Mouse (Mus musculus) embryonic stem cell, embryonic (primary cell): ENCODE measurements around the gene Tmem178b.

ENCODE experiments used
- CTCF ChIA-PET, 4 experiments: fragments of 300-600 bp in 2 of 4; fragments of 350-600 bp in 2 of 4; sonication (Branson Sonifier 250); formaldehyde crosslinking; loops; one replicate each; lab custom pipeline; 2022; ENCODE audit warnings: inconsistent platforms in 2 of 4; lab: Charles Lee
- POLR2A ChIA-PET, 4 experiments: fragments of 300-600 bp in 2 of 4; fragments of 350-600 bp in 2 of 4; sonication (Branson Sonifier 250); formaldehyde crosslinking; loops; one replicate each; lab custom pipeline; 2022; ENCODE audit warnings: antibody characterized with exemption in 4 of 4, inconsistent platforms in 1 of 4; lab: Charles Lee

Tmem178b gene

GRCm38 (mm10) chr6:39914956-39915355 is 41.9 kb downstream of the Tmem178b start:
- ChIA-PET POLR2A (no interaction called here), CTCF (no interaction called here)

- ChIA-PET POLR2A (no interaction called here), CTCF (no interaction called here)
Observed at GRCm38 (mm10) chr6:39915636-39916281, 42.7 kb downstream of the Tmem178b start.

GRCm38 (mm10) chr6:39916514-39916913 is 43.4 kb downstream of the Tmem178b start:
- POLR2A ChIA-PET = no interaction called here
- CTCF ChIA-PET = no interaction called here

GRCm38 (mm10) chr6:39917242-39917641 is 44.2 kb downstream of the Tmem178b start:
- POLR2A ChIA-PET = interaction anchor here in 1 of 4 experiments (0.5 to 1.3 kb wide), 2 partner anchors 64 to 122 kb away, joined by 3 to 4 read pairs; no protein-coding TSS in a partner anchor
- CTCF ChIA-PET = interaction anchor here in 2 of 4 experiments (0.6 kb wide), 2 partner anchors 160 to 226 kb away, joined by 5 to 7 read pairs; no protein-coding TSS in a partner anchor

- POLR2A ChIA-PET = interaction anchor here in 1 of 4 experiments (1.3 kb wide), 1 partner anchor 65 kb away, joined by 3 read pairs; no protein-coding TSS in a partner anchor
- CTCF ChIA-PET = interaction anchor here in 2 of 4 experiments (0.6 kb wide), 2 partner anchors 159 to 225 kb away, joined by 5 to 7 read pairs; no protein-coding TSS in a partner anchor
Observed at GRCm38 (mm10) chr6:39917729-39918128, 44.7 kb downstream of the Tmem178b start.

GRCm38 (mm10) chr6:39919011-39919709 is 46.1 kb downstream of the Tmem178b start:
- CTCF ChIA-PET = interaction anchor here in 2 of 4 experiments (0.6 to 1.3 kb wide), 2 partner anchors 89 to 136 kb away, joined by 3 to 6 read pairs; no protein-coding TSS in a partner anchor
- POLR2A ChIA-PET = no interaction called here

- POLR2A ChIA-PET = no interaction called here
Observed at GRCm38 (mm10) chr6:39926442-39926841, 53.4 kb downstream of the Tmem178b start.

GRCm38 (mm10) chr6:39936590-39936989 is 63.5 kb downstream of the Tmem178b start:
- ChIA-PET CTCF (no interaction called here), POLR2A (no interaction called here)

More at GRCm38 (mm10) chr6:39926442-39926841, 53.4 kb downstream of the Tmem178b start:
- CTCF ChIA-PET = no interaction called here

- CTCF ChIA-PET = no interaction called here
- POLR2A ChIA-PET = no interaction called here
Observed at GRCm38 (mm10) chr6:39940920-39941319, 67.8 kb downstream of the Tmem178b start.

GRCm38 (mm10) chr6:39944854-39945253 is 71.8 kb downstream of the Tmem178b start:
- ChIA-PET CTCF (no interaction called here), POLR2A (no interaction called here)

- ChIA-PET CTCF (interaction anchor here in 1 of 4 experiments (0.6 kb wide), 1 partner anchor 10 kb away, joined by 3 read pairs; no protein-coding TSS in a partner anchor), POLR2A (interaction anchor here in 1 of 4 experiments (0.6 kb wide), 1 partner anchor 49 kb away, joined by 3 read pairs; no protein-coding TSS in a partner anchor)
Observed at GRCm38 (mm10) chr6:39945670-39946440, 72.8 kb downstream of the Tmem178b start.

GRCm38 (mm10) chr6:39946601-39947000 is 73.5 kb downstream of the Tmem178b start:
- ChIA-PET CTCF (interaction anchor here in 1 of 4 experiments (0.6 kb wide), 1 partner anchor 9 kb away, joined by 3 read pairs; no protein-coding TSS in a partner anchor), POLR2A (interaction anchor here in 1 of 4 experiments (0.6 kb wide), 1 partner anchor 50 kb away, joined by 3 read pairs; no protein-coding TSS in a partner anchor)

GRCm38 (mm10) chr6:39953951-39954350 is 80.9 kb downstream of the Tmem178b start:
- ChIA-PET CTCF (interaction anchor here in 1 of 4 experiments (0.6 kb wide), 1 partner anchor 439 kb away, joined by 3 read pairs; no protein-coding TSS in a partner anchor), POLR2A (interaction anchor here in 1 of 4 experiments (0.6 kb wide), 1 partner anchor 427 kb away, joined by 3 read pairs; no protein-coding TSS in a partner anchor)

- ChIA-PET CTCF (interaction anchor here in 1 of 4 experiments (1.0 to 1.5 kb wide), 2 partner anchors 172 to 281 kb away, joined by 3 to 4 read pairs; no protein-coding TSS in a partner anchor), POLR2A (interaction anchor here in 1 of 4 experiments (0.6 kb wide), 1 partner anchor 88 kb away, joined by 3 read pairs; no protein-coding TSS in a partner anchor)
Observed at GRCm38 (mm10) chr6:39955211-39955610, 82.1 kb downstream of the Tmem178b start.

- ChIA-PET POLR2A (no interaction called here), CTCF (no interaction called here)
Observed at GRCm38 (mm10) chr6:39964606-39965005, 91.5 kb downstream of the Tmem178b start.

GRCm38 (mm10) chr6:39970281-39970680 is 97.2 kb downstream of the Tmem178b start:
- CTCF ChIA-PET = no interaction called here
- POLR2A ChIA-PET = no interaction called here

GRCm38 (mm10) chr6:39978942-39979341 is 105.9 kb downstream of the Tmem178b start:
- POLR2A ChIA-PET = no interaction called here

GRCm38 (mm10) chr6:39990772-39991171 is 117.7 kb downstream of the Tmem178b start:
- POLR2A ChIA-PET = interaction anchor here in 1 of 4 experiments (1.2 kb wide), 1 partner anchor 120 kb away, joined by 4 read pairs; no protein-coding TSS in a partner anchor
- CTCF ChIA-PET = interaction anchor here in 1 of 4 experiments (1.5 kb wide), 1 partner anchor 119 kb away, joined by 3 read pairs; no protein-coding TSS in a partner anchor

More at GRCm38 (mm10) chr6:39978942-39979341, 105.9 kb downstream of the Tmem178b start:
- CTCF ChIA-PET = no interaction called here
